Mouse (Mus musculus): ENCODE results near the gene Qprt.

DNA sequence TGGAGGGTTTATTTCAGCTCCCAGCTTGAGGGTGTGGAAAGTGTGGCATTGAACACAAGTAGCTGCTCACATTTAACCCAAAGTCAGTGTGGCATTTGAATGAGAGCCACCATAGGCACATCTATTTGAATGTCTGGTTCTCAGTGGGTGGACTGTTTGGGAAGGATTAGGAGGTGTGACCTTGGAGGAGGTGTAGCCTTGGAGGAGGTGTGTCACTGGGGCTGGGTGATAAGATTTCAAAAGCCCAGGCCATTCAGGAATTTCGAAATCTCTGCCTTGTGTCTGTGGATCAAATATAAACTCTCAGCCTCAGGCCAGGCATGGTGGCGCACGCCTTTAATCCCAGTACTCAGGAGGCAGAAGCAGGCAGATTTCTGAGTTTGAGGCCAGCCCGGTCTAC lies 23.1 kb downstream of the Qprt start:
- TF ChIP-seq CTCF (conservative IDR thresholded peaks at IDR 0.05; ENCODE audit: low read length): no peak
- TF ChIP-seq NANOG (IDR thresholded peaks at IDR 0.05; ENCODE audit: borderline replicate concordance, low read length): no peak
- TF ChIP-seq POU5F1 (IDR thresholded peaks at IDR 0.05; ENCODE audit: borderline replicate concordance, low read length): no peak
